Mouse (Mus musculus) myocyte (in vitro differentiated cells): ENCODE data around the gene Rapgef4.

ENCODE experiments used
- CEBPB ChIP-seq: IDR thresholded peaks from 2 replicates; pipeline ENCODE4 v1.6.1; 2011; ENCODE audit warnings: mild to moderate bottlenecking, moderate library complexity; ENCODE audit not compliant: poor library complexity, insufficient read depth, severe bottlenecking
- MAX ChIP-seq: IDR thresholded peaks from one replicate; pipeline ENCODE4 v1.6.1; 2011; ENCODE audit warnings: low read depth, mild to moderate bottlenecking, control low read depth
- MYOD1 ChIP-seq, 3 experiments: IDR thresholded peaks; one replicate each; pipeline ENCODE4 v1.6.1; 2011; ENCODE audit warnings: control low read depth in 2 of 3, low read depth in 2 of 3, mild to moderate bottlenecking in 2 of 3, moderate library complexity in 1 of 3; ENCODE audit not compliant: insufficient read length in 2 of 3, control insufficient read depth in 1 of 3
- MYOG ChIP-seq, 3 experiments: IDR thresholded peaks; one replicate each; pipeline ENCODE4 v1.6.1; 2011; ENCODE audit warnings: control low read depth in 2 of 3, low read depth in 2 of 3, mild to moderate bottlenecking in 2 of 3; ENCODE audit not compliant: insufficient read length in 2 of 3, control insufficient read depth in 1 of 3, insufficient read depth in 1 of 3
- POLR2A ChIP-seq: IDR thresholded peaks from one replicate; pipeline ENCODE4 v1.6.1; 2011; ENCODE audit warnings: low read depth, mild to moderate bottlenecking, control low read depth, moderate library complexity; ENCODE audit not compliant: insufficient read length
- POLR2AphosphoS2 ChIP-seq: IDR thresholded peaks from one replicate; pipeline ENCODE4 v1.6.1; 2011; ENCODE audit warnings: low read depth, control low read depth; ENCODE audit not compliant: insufficient read length
- REST ChIP-seq: IDR thresholded peaks from one replicate; pipeline ENCODE4 v1.6.1; 2011; ENCODE audit warnings: mild to moderate bottlenecking, control low read depth, moderate library complexity; ENCODE audit not compliant: insufficient read depth, insufficient read length
- TCF12 ChIP-seq: IDR thresholded peaks from one replicate; pipeline ENCODE4 v1.6.1; 2011; ENCODE audit warnings: mild to moderate bottlenecking, control low read depth; ENCODE audit not compliant: poor library complexity, insufficient read depth, severe bottlenecking
- TCF3 ChIP-seq: IDR thresholded peaks from one replicate; pipeline ENCODE4 v1.6.1; 2011; ENCODE audit warnings: low read depth, control low read depth; ENCODE audit not compliant: insufficient read length
- USF1 ChIP-seq: IDR thresholded peaks from one replicate; pipeline ENCODE4 v1.6.1; 2011; ENCODE audit warnings: low read depth, mild to moderate bottlenecking, control low read depth, moderate library complexity

GRCm38 (mm10) chr2:71937649-71938308 is 43.3 kb upstream of the Rapgef4 start:
- no peak for TF ChIP-seq POLR2A
- TF ChIP-seq CEBPB: no peak
- no peak for TF ChIP-seq MAX
- no peak for TF ChIP-seq POLR2AphosphoS2
- TF ChIP-seq TCF12: no peak
- TF ChIP-seq USF1: no peak
- no peak for TF ChIP-seq MYOG (IDR thresholded peaks at IDR 0.05; ENCODE audit: control insufficient read depth in 1 of 3, insufficient read depth in 1 of 3, insufficient read length in 2 of 3, low read depth in 2 of 3)
- no peak for TF ChIP-seq TCF3
- no peak for TF ChIP-seq MYOD1 (IDR thresholded peaks at IDR 0.05; ENCODE audit: control insufficient read depth in 1 of 3, insufficient read length in 2 of 3, low read depth in 2 of 3)
- no peak for TF ChIP-seq REST
